Mouse (Mus musculus) cerebellum, adult 2 months (tissue): ENCODE results near the gene Noct.

Experiments
- CTCF ChIP-seq: fragments of 200-500 bp; IDR thresholded peaks from 2 replicates; pipeline ENCODE4 v1.5.1; 2011; ENCODE audit warnings: low read depth, mild to moderate bottlenecking, control low read depth, low read length, moderate library complexity, borderline replicate concordance; ENCODE audit not compliant: insufficient read depth
- POLR2A ChIP-seq: fragments of 200-500 bp; IDR thresholded peaks from 2 replicates; pipeline ENCODE4 v1.6.1; 2011; ENCODE audit warnings: low read length, control low read depth, borderline replicate concordance; ENCODE audit not compliant: insufficient read depth

- TF ChIP-seq CTCF (no peak), POLR2A (no peak)
These were observed 10.5 kb downstream of the Noct start for GRCm38 (mm10) chr3:51234752-51235055.
